Mouse (Mus musculus) gastrocnemius, postnatal 4 days (tissue): Measurements from ENCODE around the gene Sart1. TPM values are rescaled to one million over a fixed set of nuclear protein-coding genes. Genes with fewer than 3 reads are reported as not detected.
"Not testable (repeated sequence)": the region's sequence is repeated elsewhere in the genome, so short reads cannot be mapped to it uniquely, and the experiment has no call there.

Source experiments
- DNase-seq, 2 experiments: peaks; one replicate each; pipeline ENCODE4 v3.0.0; 2021 to 2022; ENCODE audit warnings: low spot score in 2 of 2, mixed read lengths in 2 of 2
- total RNA-seq, 2 experiments: library from RNA; stranded (reverse); gene quantifications; 2 replicates each; pipeline ENCODE4 v1.2.3; 2021

The Sart1 gene
- total RNA-seq, 2 experiments from 2014 or later: 53.3 to 56.8 TPM

- no peak for DNase-seq
Observed at GRCm38 (mm10) chr19:5418750-5419466, 30.4 kb upstream of the Sart1 start.

GRCm38 (mm10) chr19:5414534-5414957 lies 26.0 kb upstream of the Sart1 start:
- no peak for DNase-seq

- no peak for DNase-seq
Observed at GRCm38 (mm10) chr19:5413840-5414239, 25.3 kb upstream of the Sart1 start.

- DNase-seq: no peak
Observed at GRCm38 (mm10) chr19:5411961-5412360, 23.5 kb upstream of the Sart1 start.

GRCm38 (mm10) chr19:5410641-5411040 lies 22.1 kb upstream of the Sart1 start:
- no peak for DNase-seq

- no peak for DNase-seq
Observed at GRCm38 (mm10) chr19:5409068-5409467, 20.6 kb upstream of the Sart1 start.

GRCm38 (mm10) chr19:5408057-5409001 lies 19.8 kb upstream of the Sart1 start:
- DNase-seq: no peak

- DNase-seq: peak in 1 of 2 experiments; percentile 56
Observed at GRCm38 (mm10) chr19:5407133-5407532, 18.6 kb upstream of the Sart1 start.

GRCm38 (mm10) chr19:5406531-5407126 lies 18.1 kb upstream of the Sart1 start:
- not testable (repeated sequence) for DNase-seq

GRCm38 (mm10) chr19:5405924-5406323 lies 17.4 kb upstream of the Sart1 start:
- DNase-seq: no peak

GRCm38 (mm10) chr19:5402293-5402692 lies 13.8 kb upstream of the Sart1 start, which contains the start of gene Tsga10ip:
Gene Tsga10ip (minus strand): TSS chr19:5402526.
- no peak for DNase-seq

- not testable (repeated sequence) for DNase-seq
Observed at GRCm38 (mm10) chr19:5401073-5401472, 12.6 kb upstream of the Sart1 start.

- DNase-seq: no peak
Observed at GRCm38 (mm10) chr19:5395371-5395770, 6.9 kb upstream of the Sart1 start.

- no peak for DNase-seq
Observed at GRCm38 (mm10) chr19:5394168-5394567, 5.7 kb upstream of the Sart1 start.

- DNase-seq: peak in 1 of 2 experiments; percentile 36
Observed at GRCm38 (mm10) chr19:5392892-5393291, 4.4 kb upstream of the Sart1 start.

- DNase-seq: no peak
Observed at GRCm38 (mm10) chr19:5390416-5390815, 1.9 kb upstream of the Sart1 start.

GRCm38 (mm10) chr19:5389647-5390046 lies 1.1 kb upstream of the Sart1 start:
- peak in 1 of 2 experiments; percentile 33 for DNase-seq

- DNase-seq: peak in 1 of 2 experiments; percentile 55
Observed at GRCm38 (mm10) chr19:5388011-5388441, 477 bp downstream of the Sart1 start.

- no peak for DNase-seq
Observed at GRCm38 (mm10) chr19:5384715-5385114, 3.8 kb downstream of the Sart1 start.

GRCm38 (mm10) chr19:5383326-5383725 lies 5.2 kb downstream of the Sart1 start:
- DNase-seq: no peak

- no peak for DNase-seq
Observed at GRCm38 (mm10) chr19:5377446-5377845, 11.1 kb downstream of the Sart1 start.
